In the genomic region with DNA sequence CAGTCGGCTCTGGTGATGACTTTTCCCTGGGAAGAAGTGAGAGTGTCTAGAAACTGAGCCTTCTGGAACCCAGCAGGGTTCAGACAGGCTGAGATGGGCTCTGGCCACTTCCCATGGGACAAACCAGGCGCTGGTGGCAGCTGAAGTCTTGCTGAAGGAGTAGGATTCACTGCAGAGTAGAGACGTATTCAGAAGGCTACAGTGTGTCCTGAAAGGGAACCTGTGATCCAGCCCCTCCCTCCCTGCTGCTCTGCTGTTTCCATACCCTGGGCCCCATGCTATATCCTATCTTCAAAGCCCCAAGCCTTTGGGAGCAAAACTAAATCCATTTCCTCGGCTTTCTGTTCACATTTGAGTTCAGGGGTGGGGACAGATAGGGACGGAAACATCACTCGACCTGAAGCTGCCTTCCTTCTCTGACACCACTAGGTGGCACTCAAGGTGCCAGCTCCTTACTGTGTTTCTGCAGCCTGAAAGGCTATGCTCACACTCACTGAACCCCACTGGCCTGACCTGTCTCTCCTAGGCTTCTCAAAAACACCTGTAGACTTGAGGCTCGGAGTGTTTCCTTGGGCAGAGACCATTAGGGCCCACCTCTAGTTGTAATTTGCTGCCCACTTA, we compare ENCODE assay signal across 8 mouse cellular contexts. TPM values are rescaled to one million over a fixed set of nuclear protein-coding genes. Genes with fewer than 3 reads are reported as not detected.
A peak's percentile ranks its signal among the peaks of the same experiment; 100 is the strongest.
DNase-seq lines count a peak whose midpoint lies in the region; ATAC-seq and TF ChIP-seq lines count a peak whose summit lies in the region.

No protein-coding gene starts in this region.

- no peaks in the 10 kb centered on the region for H3K9me3 ChIP-seq in heart, embryonic 10.5 days
- H3K9me3 ChIP-seq in forebrain, embryonic 10.5 days, result no peaks in the 10 kb centered on the region
- no peaks in the 10 kb centered on the region for H3K9me3 ChIP-seq in lung, embryonic 15.5 days

- intact Hi-C loops in heart, postnatal 36 days (cut with DNase I), result loop anchor here (1.0 to 10.0 kb wide), 3 partner anchors 54 to 458 kb away; no protein-coding TSS in a partner anchor

- no peak overlapping the region for H3K27ac ChIP-seq in heart, embryonic 10.5 days
- H3K27ac ChIP-seq in forebrain, embryonic 10.5 days, result no peak overlapping the region
- no peak overlapping the region for H3K27ac ChIP-seq in lung, embryonic 15.5 days

- H3K4me3 ChIP-seq in heart, embryonic 10.5 days, result no peak overlapping the region
- H3K4me3 ChIP-seq in forebrain, embryonic 10.5 days, result no peak overlapping the region
- H3K4me3 ChIP-seq in lung, embryonic 15.5 days, result no peak overlapping the region

- DNase-seq in heart, adult 11 months, result peak; percentile 90
- no peak for DNase-seq in heart, embryonic 10.5 days (ENCODE audit: low spot score)
- DNase-seq in brain, embryonic 14.5 days (ENCODE audit: low read depth), result peak; percentile 83
- peak; percentile 43 for DNase-seq in forebrain, embryonic 10.5 days (ENCODE audit: extremely low spot score, low spot score)
- peak; percentile 40 to 43 for DNase-seq in heart, postnatal 36 days
- peak; percentile 40 to 58 for DNase-seq in kidney, postnatal 36 days

- peak; percentile 91 for TF ChIP-seq CTCF in brain, embryonic 14.5 days (IDR thresholded peaks at IDR 0.05; ENCODE audit: borderline replicate concordance, extremely low read depth, insufficient read depth, insufficient read length)

- no peak overlapping the region for H3K9ac ChIP-seq in lung, embryonic 15.5 days

- no peaks in the 10 kb centered on the region for H3K4me1 ChIP-seq in heart, embryonic 10.5 days
- H3K4me1 ChIP-seq in forebrain, embryonic 10.5 days, result peaks cover 13% of the 10 kb centered on the region
- H3K4me1 ChIP-seq in lung, embryonic 15.5 days, result no peaks in the 10 kb centered on the region

- no peaks in the 10 kb centered on the region for H3K36me3 ChIP-seq in heart, embryonic 10.5 days
- H3K36me3 ChIP-seq in forebrain, embryonic 10.5 days (replicated peaks), result no peaks in the 10 kb centered on the region
- no peaks in the 10 kb centered on the region for H3K36me3 ChIP-seq in lung, embryonic 15.5 days

- H3K4me2 ChIP-seq in lung, embryonic 15.5 days, result no peak overlapping the region

- H3K27me3 ChIP-seq in heart, embryonic 10.5 days (ENCODE audit: insufficient read depth, poor library complexity, severe bottlenecking), result peaks cover 14% of the 10 kb centered on the region
- peaks cover 26% of the 10 kb centered on the region for H3K27me3 ChIP-seq in forebrain, embryonic 10.5 days (ENCODE audit: poor library complexity, severe bottlenecking)
- no peaks in the 10 kb centered on the region for H3K27me3 ChIP-seq in lung, embryonic 15.5 days

- no peak for TF ChIP-seq POLR2A in brain, embryonic 14.5 days (IDR thresholded peaks at IDR 0.05; ENCODE audit: borderline replicate concordance, extremely low read depth, insufficient read depth, insufficient read length, poor library complexity, severe bottlenecking)

- WGBS in heart, embryonic 10.5 days, result 34% methylated on average over 7 of the region's 7 CpGs
- 38% methylated on average over 7 of the region's 7 CpGs for WGBS in forebrain, embryonic 10.5 days
- 22% methylated on average over 7 of the region's 7 CpGs for WGBS in lung, embryonic 15.5 days

- peak; percentile 62; the same call in 1 of the 2 replicates for ATAC-seq in lung, embryonic 15.5 days (ENCODE audit: borderline replicate concordance, extremely low read depth, low FRiP score, low TSS enrichment)
- ATAC-seq in neutrophil, adult 5-6 weeks (ENCODE audit: extremely low read depth, insufficient number of reproducible peaks, low FRiP score, poor library complexity, severe bottlenecking), result peak; percentile 60; the same call in 1 of the 2 replicates

RNA-seq across cellular contexts. Expression of gene Tub, which starts 16.7 kb away (rescaled TPM):
- polyA plus RNA-seq in heart, embryonic 10.5 days (2016; fragmentation: Nextera tagmentation; extraction: Ambion mirVana), result 0.25 and 0.88 TPM in 2 replicates
- 109 and 143 TPM in 2 replicates for polyA plus RNA-seq in brain, embryonic 14.5 days (2012; rRNA removed)
- 5.2 and 5.3 TPM in 2 replicates for polyA plus RNA-seq in forebrain, embryonic 10.5 days (2016; fragmentation: Nextera tagmentation; extraction: Ambion mirVana)
- under 1 TPM; 0.14 to 0.67 TPM for total RNA-seq in heart, postnatal 36 days (2021)
- polyA plus RNA-seq in lung, embryonic 15.5 days (2015; fragmentation: Nextera tagmentation; extraction: Ambion mirVana), result 1.5 and 1.8 TPM in 2 replicates
- total RNA-seq in neutrophil, adult 5-6 weeks (2017), result 0.70 and 1.8 TPM in 2 replicates

RNA-seq across cellular contexts. Expression of gene Eif3f, which starts 32.6 kb away (rescaled TPM):
- 49.3 and 61.1 TPM in 2 replicates for polyA plus RNA-seq in heart, embryonic 10.5 days (2016; fragmentation: Nextera tagmentation; extraction: Ambion mirVana)
- 91.2 and 150 TPM in 2 replicates for polyA plus RNA-seq in brain, embryonic 14.5 days (2012; rRNA removed)
- 71.7 and 74.4 TPM in 2 replicates for polyA plus RNA-seq in forebrain, embryonic 10.5 days (2016; fragmentation: Nextera tagmentation; extraction: Ambion mirVana)
- 10 to 100 TPM; 90.4 to 91.4 TPM for total RNA-seq in heart, postnatal 36 days (2021)
- 86.6 and 87.6 TPM in 2 replicates for polyA plus RNA-seq in lung, embryonic 15.5 days (2015; fragmentation: Nextera tagmentation; extraction: Ambion mirVana)
- 72.0 and 82.4 TPM in 2 replicates for total RNA-seq in neutrophil, adult 5-6 weeks (2017)

RNA-seq across cellular contexts. Expression of gene Nlrp10, which starts 36.9 kb away (rescaled TPM):
- 1.9 and 3.8 TPM in 2 replicates for polyA plus RNA-seq in heart, embryonic 10.5 days (2016; fragmentation: Nextera tagmentation; extraction: Ambion mirVana)
- polyA plus RNA-seq in brain, embryonic 14.5 days (2012; rRNA removed), result not detected in 2 replicates
- polyA plus RNA-seq in forebrain, embryonic 10.5 days (2016; fragmentation: Nextera tagmentation; extraction: Ambion mirVana), result 0.04 TPM in 1 of 2 replicates, not detected in the other
- total RNA-seq in heart, postnatal 36 days (2021), result 10 to 100 TPM; 21.6 to 22.4 TPM
- 0.73 and 1.00 TPM in 2 replicates for polyA plus RNA-seq in lung, embryonic 15.5 days (2015; fragmentation: Nextera tagmentation; extraction: Ambion mirVana)
- 1.4 and 2.2 TPM in 2 replicates for total RNA-seq in neutrophil, adult 5-6 weeks (2017)

Comparison
In these comparisons a context has a peak if more than half of its experiments do, and no peak if none do; other contexts are left out.
1. RNA of gene Tub, which starts 16.7 kb away (polyA plus RNA-seq): 109 to 143 TPM in brain, embryonic 14.5 days; 5.2 to 5.3 TPM in forebrain, embryonic 10.5 days, 1.5 to 1.8 TPM in lung, embryonic 15.5 days and 0.25 to 0.88 TPM in heart, embryonic 10.5 days; every median in the first group is over 10 times any median in the second.